Mouse (Mus musculus) hindbrain, embryonic 15.5 days (tissue): ENCODE measurements around the gene Defb45. TPM values are rescaled to one million over a fixed set of nuclear protein-coding genes. Genes with fewer than 3 reads are reported as not detected.

ENCODE experiments used
- ATAC-seq: fragments of 200-750 bp; cut with Nextera tagmentation; 2 replicates; pipeline ENCODE4 v1.8.0; 2017; ENCODE audit warnings: low read depth, moderate number of reproducible peaks, moderate TSS enrichment; ENCODE audit not compliant: low FRiP score
- H3K27ac ChIP-seq: fragments of 300-500 bp; sonication (generic); replicated peaks from 2 replicates; pipeline ENCODE4 v1.5.1; 2015; ENCODE audit warnings: mild to moderate bottlenecking, inconsistent platforms
- H3K27me3 ChIP-seq: fragments of 300-500 bp; sonication (generic); 2 replicates; pipeline ENCODE4 v1.6.1; 2015; ENCODE audit warnings: control low read depth, inconsistent platforms
- H3K36me3 ChIP-seq: fragments of 300-500 bp; sonication (generic); 2 replicates; pipeline ENCODE4 v1.6.1; 2015; ENCODE audit warnings: control low read depth, inconsistent platforms
- H3K4me1 ChIP-seq: fragments of 300-500 bp; sonication (generic); replicated peaks from 2 replicates; pipeline ENCODE4 v1.6.1; 2015; ENCODE audit warnings: control low read depth, inconsistent platforms
- H3K4me2 ChIP-seq: fragments of 300-500 bp; sonication (generic); 2 replicates; pipeline ENCODE4 v1.6.1; 2015; ENCODE audit warnings: moderate library complexity, mild to moderate bottlenecking, inconsistent platforms
- H3K4me3 ChIP-seq: fragments of 300-500 bp; sonication (generic); 2 replicates; pipeline ENCODE4 v1.5.1; 2015; ENCODE audit warnings: mild to moderate bottlenecking, inconsistent platforms
- H3K9ac ChIP-seq: fragments of 300-500 bp; sonication (generic); 2 replicates; pipeline ENCODE4 v1.6.1; 2015; ENCODE audit warnings: inconsistent platforms
- H3K9me3 ChIP-seq: fragments of 300-500 bp; sonication (generic); 2 replicates; pipeline ENCODE4 v1.6.1; 2016; ENCODE audit warnings: control low read depth, inconsistent platforms
- WGBS: fragments of 180-500 bp; shearing (Covaris S2); methylation state at CpG from one replicate; pipeline ENCODE4 v1.1.7; 2015; 5-methylcytosine and 5-hydroxymethylcytosine counted together
- polyA plus RNA-seq: library from polyadenylated mRNA; unstranded; fragments of >200 nt; fragmentation: Nextera tagmentation; extraction: Ambion mirVana; gene quantifications from 2 replicates; pipeline ENCODE4 v1.2.1, GENCODE M21; 2015

The Defb45 gene
- polyA plus RNA-seq, 1 experiment from 2014 or later = not detected

GRCm38 (mm10) chr2:152569038-152569437 is 30.2 kb downstream of the Defb45 start, which contains the start of gene Gm17416:
Gene Gm17416 (plus strand): TSS chr2:152569338.
- 88% methylated on average over 5 of the region's 5 CpGs for WGBS
- no peaks in the 10 kb centered on the region for H3K27me3 ChIP-seq
- no peak for ATAC-seq
- H3K4me1 ChIP-seq = no peaks in the 10 kb centered on the region
- H3K36me3 ChIP-seq = no peaks in the 10 kb centered on the region
- no peak within 1 kb of the TSS for H3K4me2 ChIP-seq
- H3K4me3 ChIP-seq = no peak within 1 kb of the TSS
- H3K27ac ChIP-seq = no peak within 1 kb of the TSS
- H3K9ac ChIP-seq = no peak within 1 kb of the TSS
- H3K9me3 ChIP-seq = no peaks in the 10 kb centered on the region

DNA sequence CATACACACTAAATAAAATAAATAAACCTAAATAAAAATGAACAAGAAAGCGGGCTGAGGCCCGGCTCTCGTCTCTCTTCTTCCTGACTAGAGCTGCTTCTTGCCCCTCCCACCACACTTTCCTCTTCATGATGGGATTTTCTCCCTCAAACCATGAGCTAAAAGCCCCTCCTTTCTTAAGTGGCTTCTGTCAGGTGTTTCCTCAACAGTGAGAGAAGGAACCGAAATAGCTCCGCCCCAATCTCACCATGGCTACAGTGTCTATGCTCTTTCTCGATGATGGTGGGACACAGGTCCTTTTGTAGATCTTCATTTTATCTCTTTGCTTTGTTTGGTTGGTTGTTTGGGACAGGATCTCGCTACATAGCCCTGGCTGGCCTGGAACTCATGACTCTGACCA is 42.5 kb downstream of the Defb45 start:
- H3K27ac ChIP-seq = no peak overlapping the region
- H3K4me3 ChIP-seq = no peak overlapping the region
- no peak for ATAC-seq
- no peaks in the 10 kb centered on the region for H3K4me1 ChIP-seq
- 89% methylated on average over 7 of the region's 7 CpGs for WGBS
- H3K36me3 ChIP-seq = no peaks in the 10 kb centered on the region
- no peaks in the 10 kb centered on the region for H3K9me3 ChIP-seq
- no peak overlapping the region for H3K9ac ChIP-seq
- H3K4me2 ChIP-seq = no peak overlapping the region
- H3K27me3 ChIP-seq = no peaks in the 10 kb centered on the region

DNA sequence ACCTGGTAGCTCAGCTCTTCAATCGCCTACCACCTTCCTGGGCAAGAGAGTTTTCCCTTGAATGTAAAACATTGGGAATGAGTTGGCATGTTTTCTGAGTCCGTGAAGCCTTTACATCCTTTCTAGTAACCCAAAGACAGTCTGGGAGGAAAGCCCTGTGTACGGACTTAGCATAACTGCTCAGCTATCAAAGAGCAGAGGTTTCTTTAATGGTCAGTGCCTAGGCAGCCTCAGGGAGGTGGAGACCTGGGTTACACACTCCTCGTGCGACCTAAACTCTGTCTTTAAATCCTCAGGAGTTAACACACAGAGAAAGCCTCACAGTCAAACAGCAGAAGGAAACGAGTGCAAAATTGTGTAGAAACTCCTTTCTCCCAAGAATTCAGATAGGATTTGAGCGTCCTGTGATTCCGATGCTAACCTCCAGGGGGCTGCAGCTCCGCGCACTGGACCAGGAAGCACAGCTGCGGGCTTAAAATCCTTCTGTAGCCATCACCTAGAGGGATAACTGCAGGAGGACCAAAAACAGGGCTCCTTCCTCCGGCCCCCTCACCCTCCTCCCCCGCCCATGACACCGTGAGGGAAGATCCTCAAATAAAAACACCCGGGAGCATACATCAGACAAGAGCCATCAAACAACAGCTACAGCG is 45.3 kb downstream of the Defb45 start:
- Histone ChIP-seq H3K36me3 (no peaks in the 10 kb centered on the region), H3K27me3 (no peaks in the 10 kb centered on the region), H3K9me3 (no peaks in the 10 kb centered on the region), H3K4me1 (no peaks in the 10 kb centered on the region), H3K4me2 (peak overlapping the region; percentile 50), H3K4me3 (peak overlapping the region; percentile 17; the same call in 1 of the 2 replicates), H3K9ac (0 out of 2 replicates have a peak overlapping the region, but pooled peaks have one; percentile 13), H3K27ac (no peak overlapping the region)
- ATAC-seq = peak; percentile 45; the same call in 1 of the 2 replicates
- WGBS = 16% methylated on average over 16 of the region's 16 CpGs

DNA sequence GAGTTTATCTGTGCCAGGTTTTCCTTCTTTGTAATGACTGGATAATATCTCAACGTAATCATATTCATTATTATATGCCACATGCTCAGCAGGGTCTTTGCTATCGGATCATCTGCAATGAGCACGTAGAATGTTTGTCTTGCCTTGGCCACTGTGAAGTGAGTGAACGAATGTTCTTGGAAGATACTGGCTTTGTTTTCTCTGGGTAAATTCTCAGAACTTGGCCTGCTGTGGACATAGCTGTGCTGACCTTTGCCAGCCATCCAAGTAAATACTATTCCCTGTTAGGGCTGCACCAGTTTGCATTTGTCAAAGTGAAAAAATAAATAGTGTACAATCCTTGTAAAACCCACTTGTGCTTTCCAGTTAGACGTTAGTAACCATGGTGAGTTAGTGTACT is 51.1 kb downstream of the Defb45 start:
- Histone ChIP-seq H3K36me3 (no peaks in the 10 kb centered on the region), H3K4me1 (no peaks in the 10 kb centered on the region), H3K4me2 (no peak overlapping the region), H3K9me3 (no peaks in the 10 kb centered on the region), H3K4me3 (no peak overlapping the region), H3K9ac (no peak overlapping the region), H3K27ac (no peak overlapping the region), H3K27me3 (no peaks in the 10 kb centered on the region)
- WGBS = 64% methylated on average over 5 of the region's 5 CpGs
- ATAC-seq = no peak

DNA sequence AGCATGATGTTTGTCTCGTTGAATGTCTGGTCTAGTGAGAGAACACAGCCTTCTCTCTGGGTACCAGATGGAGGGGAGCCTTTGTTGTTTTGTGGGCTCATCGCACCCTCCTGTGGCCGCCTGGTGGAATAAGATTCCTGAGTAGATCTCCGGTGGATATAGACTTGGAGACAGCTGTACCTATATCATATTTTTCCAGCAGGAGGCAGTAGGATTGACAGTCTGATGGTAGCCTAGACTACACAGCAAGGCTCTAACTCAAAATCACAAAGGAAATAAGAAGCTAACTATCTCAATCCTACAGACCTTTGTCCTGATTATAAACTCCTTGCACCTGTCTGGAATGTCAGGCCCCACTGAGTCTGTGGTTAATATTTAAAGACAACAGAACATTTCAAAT is 54.5 kb downstream of the Defb45 start:
- WGBS = 19% methylated on average over 4 of the region's 4 CpGs
- H3K27me3 ChIP-seq = no peaks in the 10 kb centered on the region
- H3K4me3 ChIP-seq = no peak overlapping the region
- no peak overlapping the region for H3K4me2 ChIP-seq
- no peak for ATAC-seq
- no peaks in the 10 kb centered on the region for H3K9me3 ChIP-seq
- no peak overlapping the region for H3K27ac ChIP-seq
- no peak overlapping the region for H3K9ac ChIP-seq
- no peaks in the 10 kb centered on the region for H3K36me3 ChIP-seq
- H3K4me1 ChIP-seq = no peaks in the 10 kb centered on the region

DNA sequence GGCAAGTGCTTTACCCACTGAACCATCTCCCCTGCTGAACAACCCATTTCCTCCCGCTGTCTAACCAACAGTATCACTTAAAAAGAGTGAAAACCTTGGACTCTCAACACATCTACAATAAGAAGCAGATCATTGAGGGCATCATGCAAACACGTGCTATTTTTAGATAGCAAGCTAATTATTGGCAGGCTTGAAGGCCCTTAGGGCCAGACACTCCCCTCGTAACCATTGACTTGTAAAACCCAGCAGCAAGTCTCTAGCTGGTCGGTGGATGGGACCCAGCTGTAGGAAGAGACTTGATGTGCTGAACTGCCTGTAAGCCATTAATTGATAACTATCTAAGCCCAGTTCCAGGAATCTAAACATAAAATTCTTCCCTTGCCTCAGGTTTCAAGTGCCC is 55.7 kb downstream of the Defb45 start:
- H3K4me1 ChIP-seq = no peaks in the 10 kb centered on the region
- no peak overlapping the region for H3K4me3 ChIP-seq
- H3K9ac ChIP-seq = no peak overlapping the region
- 80% methylated on average over 4 of the region's 4 CpGs for whole genome bisulfite sequencing
- H3K27me3 ChIP-seq = no peaks in the 10 kb centered on the region
- H3K36me3 ChIP-seq = no peaks in the 10 kb centered on the region
- no peak for ATAC-seq
- H3K4me2 ChIP-seq = no peak overlapping the region
- no peaks in the 10 kb centered on the region for H3K9me3 ChIP-seq
- no peak overlapping the region for H3K27ac ChIP-seq

Other genes with a start within 250 kb of the Defb45 start
- gene Nrsn2, start 222.8 kb downstream of the Defb45 start, polyA plus RNA-seq = 50.6 and 60.3 TPM in 2 replicates
- gene Sox12, start 201.3 kb downstream of the Defb45 start, polyA plus RNA-seq = 13.8 and 14.9 TPM in 2 replicates
- 18.6 TPM in 2 replicates for gene Zcchc3, start 184.4 kb downstream of the Defb45 start, polyA plus RNA-seq
- gene 6820408C15Rik, start 183.8 kb downstream of the Defb45 start, polyA plus RNA-seq = 2.2 and 2.3 TPM in 2 replicates
- not detected in 2 replicates for gene Defb23, start 134.8 kb downstream of the Defb45 start, polyA plus RNA-seq
- not detected in 2 replicates for gene Defb20, start 122.3 kb downstream of the Defb45 start, polyA plus RNA-seq
- gene Defb22, start 109.3 kb downstream of the Defb45 start, polyA plus RNA-seq = not detected in 2 replicates
- gene Defb26, start 87.7 kb downstream of the Defb45 start, polyA plus RNA-seq = not detected in 2 replicates
- gene Defb28, start 81.1 kb downstream of the Defb45 start, polyA plus RNA-seq = not detected in 2 replicates
- gene Defb29, start 59.3 kb downstream of the Defb45 start, polyA plus RNA-seq = not detected in 2 replicates
- not detected in 2 replicates for gene Gm17416, start 30.1 kb downstream of the Defb45 start, polyA plus RNA-seq
- gene Defb21, start 26.7 kb downstream of the Defb45 start, polyA plus RNA-seq = not detected in 2 replicates
- gene Defb19, start 19.1 kb downstream of the Defb45 start, polyA plus RNA-seq = not detected in 2 replicates
- not detected in 2 replicates for gene Defb36, start 4.9 kb upstream of the Defb45 start, polyA plus RNA-seq
- not detected in 2 replicates for gene Defb25, start 23.7 kb upstream of the Defb45 start, polyA plus RNA-seq
- gene Rem1, start 27.6 kb upstream of the Defb45 start, polyA plus RNA-seq = 0.52 and 0.72 TPM in 2 replicates
- 166 and 177 TPM in 2 replicates for gene H13, start 70.1 kb upstream of the Defb45 start, polyA plus RNA-seq
- 32.6 and 37.3 TPM in 2 replicates for gene Mcts2, start 87.6 kb upstream of the Defb45 start, polyA plus RNA-seq
- gene Id1, start 136.9 kb upstream of the Defb45 start, polyA plus RNA-seq = 55.3 and 57.5 TPM in 2 replicates
- gene Cox4i2, start 154.8 kb upstream of the Defb45 start, polyA plus RNA-seq = 6.3 TPM in 2 replicates
- gene Bcl2l1, start 232.3 kb upstream of the Defb45 start, polyA plus RNA-seq = 145 and 155 TPM in 2 replicates
- 17.4 and 22.3 TPM in 2 replicates for gene Tpx2, start 248.6 kb upstream of the Defb45 start, polyA plus RNA-seq